Mouse (Mus musculus): ENCODE measurements around the gene Pik3r6.
A peak's percentile ranks its signal among the peaks of the same experiment; 100 is the strongest.

Pik3r6 gene

GRCm38 (mm10) chr11:68580566-68580965 is 77.7 kb downstream of the Pik3r6 start:
- no peak for DNase-seq (ENCODE audit: low read depth, low spot score)

- peak; percentile 71 for DNase-seq (ENCODE audit: low read depth, low spot score)
These were observed 80.4 kb downstream of the Pik3r6 start for GRCm38 (mm10) chr11:68583225-68583624.

- DNase-seq (ENCODE audit: low read depth, low spot score): no peak
These were observed 81.2 kb downstream of the Pik3r6 start for GRCm38 (mm10) chr11:68583906-68584480.

- DNase-seq (ENCODE audit: low read depth, low spot score): no peak
These were observed 83.1 kb downstream of the Pik3r6 start for GRCm38 (mm10) chr11:68585890-68586289.

- DNase-seq (ENCODE audit: low read depth, low spot score): no peak
These were observed 83.9 kb downstream of the Pik3r6 start, which contains the start of gene Ccdc42 for GRCm38 (mm10) chr11:68586721-68587120. Ccdc42 (plus strand) TSS chr11:68587021.

- no peak for DNase-seq (ENCODE audit: low read depth, low spot score)
These were observed 86.4 kb downstream of the Pik3r6 start for GRCm38 (mm10) chr11:68589055-68589809.

GRCm38 (mm10) chr11:68591708-68592107 is 88.9 kb downstream of the Pik3r6 start:
- no peak for DNase-seq (ENCODE audit: low read depth, low spot score)

- DNase-seq (ENCODE audit: low read depth, low spot score): no peak
These were observed 90.4 kb downstream of the Pik3r6 start for GRCm38 (mm10) chr11:68593247-68593646.

- no peak for DNase-seq (ENCODE audit: low read depth, low spot score)
These were observed 95.1 kb downstream of the Pik3r6 start for GRCm38 (mm10) chr11:68597912-68598311.

- DNase-seq (ENCODE audit: low read depth, low spot score): no peak
These were observed 97.8 kb downstream of the Pik3r6 start for GRCm38 (mm10) chr11:68600551-68601021.

- no peak for DNase-seq (ENCODE audit: low read depth, low spot score)
These were observed 98.7 kb downstream of the Pik3r6 start for GRCm38 (mm10) chr11:68601486-68601991.
